Mouse (Mus musculus): ENCODE data around the gene Rnf145. TPM values are rescaled to one million over a fixed set of nuclear protein-coding genes. Genes with fewer than 3 reads are reported as not detected.

Gene Rnf145
- polyA plus RNA-seq, 1 experiment: 361 TPM

GRCm38 (mm10) chr11:44573396-44573795 lies 54.6 kb downstream of the Rnf145 start:
- peaks cover 10% of the 10 kb centered on the region for H3K4me1 ChIP-seq (replicated peaks; ENCODE audit: control insufficient read depth, insufficient read depth, low read length)
- peaks cover 5% of the 10 kb centered on the region; the same call in 1 of the 2 replicates for H3K36me3 ChIP-seq (ENCODE audit: control insufficient read depth, insufficient read depth, low read length)
- WGBS: 90% methylated on average over 3 of the region's 3 CpGs
- TF ChIP-seq CTCF (IDR thresholded peaks at IDR 0.05; ENCODE audit: borderline replicate concordance, control insufficient read depth, extremely low read depth, insufficient read depth, low read length, poor library complexity) (no peak), POLR2A (IDR thresholded peaks at IDR 0.05; ENCODE audit: control insufficient read depth, extremely low read depth, insufficient read depth, low read length, poor library complexity) (no peak)
- DNase-seq: no peak
- H3K4me3 ChIP-seq (ENCODE audit: control insufficient read depth, insufficient read depth, low read length): no peak overlapping the region
- no peaks in the 10 kb centered on the region for H3K27me3 ChIP-seq (ENCODE audit: control insufficient read depth, insufficient read depth, low read length)
- no peak overlapping the region for H3K27ac ChIP-seq (ENCODE audit: control insufficient read depth, insufficient read depth, low read length)

- DNase-seq: no peak
- Histone ChIP-seq H3K27me3 (ENCODE audit: control insufficient read depth, insufficient read depth, low read length) (no peaks in the 10 kb centered on the region), H3K27ac (ENCODE audit: control insufficient read depth, insufficient read depth, low read length) (no peak overlapping the region; the same call in 1 of the 2 replicates), H3K4me3 (ENCODE audit: control insufficient read depth, insufficient read depth, low read length) (no peak overlapping the region), H3K36me3 (ENCODE audit: control insufficient read depth, insufficient read depth, low read length) (peaks cover 2% of the 10 kb centered on the region; the same call in 1 of the 2 replicates), H3K4me1 (replicated peaks; ENCODE audit: control insufficient read depth, insufficient read depth, low read length) (peaks cover 15% of the 10 kb centered on the region)
- WGBS: 96% methylated on average over 8 of the region's 8 CpGs
- no peak for TF ChIP-seq POLR2A (IDR thresholded peaks at IDR 0.05; ENCODE audit: control insufficient read depth, extremely low read depth, insufficient read depth, low read length, poor library complexity)
- TF ChIP-seq CTCF (IDR thresholded peaks at IDR 0.05; ENCODE audit: borderline replicate concordance, control insufficient read depth, extremely low read depth, insufficient read depth, low read length, poor library complexity): no peak
Measured at GRCm38 (mm10) chr11:44574391-44574790, 55.6 kb downstream of the Rnf145 start.

- DNase-seq: no peak
- WGBS: 92% methylated on average over 5 of the region's 5 CpGs
- TF ChIP-seq POLR2A (IDR thresholded peaks at IDR 0.05; ENCODE audit: control insufficient read depth, extremely low read depth, insufficient read depth, low read length, poor library complexity) (no peak), CTCF (IDR thresholded peaks at IDR 0.05; ENCODE audit: borderline replicate concordance, control insufficient read depth, extremely low read depth, insufficient read depth, low read length, poor library complexity) (no peak)
- no peak overlapping the region for H3K4me3 ChIP-seq (ENCODE audit: control insufficient read depth, insufficient read depth, low read length)
- H3K36me3 ChIP-seq (ENCODE audit: control insufficient read depth, insufficient read depth, low read length): no peaks in the 10 kb centered on the region
- H3K4me1 ChIP-seq (replicated peaks; ENCODE audit: control insufficient read depth, insufficient read depth, low read length): peaks cover 16% of the 10 kb centered on the region
- no peaks in the 10 kb centered on the region for H3K27me3 ChIP-seq (ENCODE audit: control insufficient read depth, insufficient read depth, low read length)
- H3K27ac ChIP-seq (ENCODE audit: control insufficient read depth, insufficient read depth, low read length): no peak overlapping the region
Measured at GRCm38 (mm10) chr11:44574820-44575219, 56.1 kb downstream of the Rnf145 start.

GRCm38 (mm10) chr11:44577911-44578310 lies 59.1 kb downstream of the Rnf145 start:
- Histone ChIP-seq H3K36me3 (ENCODE audit: control insufficient read depth, insufficient read depth, low read length) (no peaks in the 10 kb centered on the region), H3K27ac (ENCODE audit: control insufficient read depth, insufficient read depth, low read length) (peak overlapping the region; percentile 97), H3K4me1 (replicated peaks; ENCODE audit: control insufficient read depth, insufficient read depth, low read length) (peaks cover 25% of the 10 kb centered on the region), H3K4me3 (ENCODE audit: control insufficient read depth, insufficient read depth, low read length) (no peak overlapping the region), H3K27me3 (ENCODE audit: control insufficient read depth, insufficient read depth, low read length) (no peaks in the 10 kb centered on the region)
- no peak for TF ChIP-seq CTCF (IDR thresholded peaks at IDR 0.05; ENCODE audit: borderline replicate concordance, control insufficient read depth, extremely low read depth, insufficient read depth, low read length, poor library complexity)
- TF ChIP-seq POLR2A (IDR thresholded peaks at IDR 0.05; ENCODE audit: control insufficient read depth, extremely low read depth, insufficient read depth, low read length, poor library complexity): no peak
- peak; percentile 76 for DNase-seq
- WGBS: 26% methylated on average over 9 of the region's 9 CpGs

GRCm38 (mm10) chr11:44581277-44581683 lies 62.5 kb downstream of the Rnf145 start:
- Histone ChIP-seq H3K4me1 (replicated peaks; ENCODE audit: control insufficient read depth, insufficient read depth, low read length) (peaks cover 19% of the 10 kb centered on the region), H3K27ac (ENCODE audit: control insufficient read depth, insufficient read depth, low read length) (peak overlapping the region; percentile 76), H3K4me3 (ENCODE audit: control insufficient read depth, insufficient read depth, low read length) (peak overlapping the region; percentile 27), H3K36me3 (ENCODE audit: control insufficient read depth, insufficient read depth, low read length) (no peaks in the 10 kb centered on the region), H3K27me3 (ENCODE audit: control insufficient read depth, insufficient read depth, low read length) (no peaks in the 10 kb centered on the region)
- peak; percentile 60; the same call in 1 of the 2 replicates for TF ChIP-seq CTCF (IDR thresholded peaks at IDR 0.05; ENCODE audit: borderline replicate concordance, control insufficient read depth, extremely low read depth, insufficient read depth, low read length, poor library complexity)
- TF ChIP-seq POLR2A (IDR thresholded peaks at IDR 0.05; ENCODE audit: control insufficient read depth, extremely low read depth, insufficient read depth, low read length, poor library complexity): no peak
- 3% methylated on average over 11 of the region's 11 CpGs for WGBS
- DNase-seq: peak; percentile 79

GRCm38 (mm10) chr11:44586047-44586696 lies 67.4 kb downstream of the Rnf145 start:
- WGBS: 30% methylated on average over 3 of the region's 3 CpGs
- no peaks in the 10 kb centered on the region for H3K36me3 ChIP-seq (ENCODE audit: control insufficient read depth, insufficient read depth, low read length)

More at GRCm38 (mm10) chr11:44586047-44586696, 67.4 kb downstream of the Rnf145 start:
- no peak overlapping the region for H3K27ac ChIP-seq (ENCODE audit: control insufficient read depth, insufficient read depth, low read length)
- TF ChIP-seq CTCF (IDR thresholded peaks at IDR 0.05; ENCODE audit: borderline replicate concordance, control insufficient read depth, extremely low read depth, insufficient read depth, low read length, poor library complexity) (no peak), POLR2A (IDR thresholded peaks at IDR 0.05; ENCODE audit: control insufficient read depth, extremely low read depth, insufficient read depth, low read length, poor library complexity) (no peak)
- DNase-seq: peak; percentile 79
- H3K4me1 ChIP-seq (replicated peaks; ENCODE audit: control insufficient read depth, insufficient read depth, low read length): 0 out of 2 replicates have a peak, but pooled peaks cover 4% of the 10 kb centered on the region
- H3K4me3 ChIP-seq (ENCODE audit: control insufficient read depth, insufficient read depth, low read length): no peak overlapping the region
- H3K27me3 ChIP-seq (ENCODE audit: control insufficient read depth, insufficient read depth, low read length): no peaks in the 10 kb centered on the region

Measured in thymus, adult 2 months (tissue).